Mouse (Mus musculus): ENCODE data around the gene Cntn1.
A peak's percentile ranks its signal among the peaks of the same experiment; 100 is the strongest.

The Cntn1 gene

GRCm38 (mm10) chr15:92141972-92142371 lies 91.0 kb downstream of the Cntn1 start:
- DNase-seq, result no peak

- no peak for DNase-seq
Measured at GRCm38 (mm10) chr15:92154921-92155320, 104.0 kb downstream of the Cntn1 start.

DNA sequence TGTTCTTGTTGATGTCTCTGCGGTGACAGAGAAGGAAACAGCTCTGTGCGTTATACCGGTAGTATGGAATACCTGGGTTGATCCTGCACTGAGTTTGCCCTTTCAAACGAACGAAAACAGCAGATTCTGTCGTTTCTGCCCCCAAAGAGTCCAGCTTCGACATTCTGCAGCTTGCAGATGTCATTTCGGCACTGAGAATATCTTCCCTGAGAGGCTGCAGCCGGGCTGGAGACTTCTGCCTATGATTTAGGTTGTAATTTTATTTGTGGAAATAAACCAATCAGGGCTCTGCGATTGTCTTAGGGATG lies 109.8 kb downstream of the Cntn1 start:
- no peak for DNase-seq

GRCm38 (mm10) chr15:92161163-92162025 lies 110.4 kb downstream of the Cntn1 start:
- peak; percentile 38 for DNase-seq

DNA sequence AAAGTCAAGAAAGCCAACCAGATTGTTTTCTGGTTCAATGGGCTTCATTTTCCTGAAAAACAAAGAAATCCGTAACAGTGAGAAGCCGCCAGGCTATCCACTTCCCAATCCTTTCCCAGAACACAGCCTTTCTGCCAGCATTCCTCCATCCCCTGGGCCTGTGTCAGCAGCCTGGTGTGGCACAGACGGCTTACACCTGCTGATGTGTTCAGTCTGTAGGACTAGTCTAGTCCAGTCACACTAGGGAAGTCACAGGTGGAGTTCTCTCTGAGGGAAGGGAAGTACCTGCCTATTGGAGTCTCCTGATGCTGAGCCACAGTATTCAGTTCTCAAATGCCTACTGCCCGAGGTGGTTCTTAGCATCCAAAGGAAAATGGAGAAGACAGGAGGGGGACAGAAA lies 111.9 kb downstream of the Cntn1 start:
- DNase-seq, result no peak

- DNase-seq, result peak; percentile 37
Measured at GRCm38 (mm10) chr15:92164127-92164526, 113.2 kb downstream of the Cntn1 start.

DNA sequence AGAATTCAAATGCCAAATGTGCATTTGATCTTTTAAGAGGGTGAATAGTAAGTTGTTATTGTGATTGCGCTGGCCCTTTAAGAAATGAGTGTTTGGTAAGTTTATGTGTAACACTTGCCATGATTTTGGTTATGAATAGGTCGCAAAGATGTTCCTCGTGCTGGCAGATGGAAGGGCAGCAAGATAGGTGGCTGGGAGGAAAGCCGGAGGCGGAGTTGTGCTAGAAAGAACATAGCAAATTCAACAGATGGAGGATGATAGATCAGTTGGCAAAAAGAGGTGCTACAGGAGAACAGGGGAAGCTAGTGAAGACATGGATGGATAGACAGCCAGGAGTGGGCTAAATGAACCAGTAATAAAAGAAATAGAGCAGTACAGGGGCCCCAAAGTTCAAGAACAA lies 115.3 kb downstream of the Cntn1 start:
- DNase-seq, result no peak

DNA sequence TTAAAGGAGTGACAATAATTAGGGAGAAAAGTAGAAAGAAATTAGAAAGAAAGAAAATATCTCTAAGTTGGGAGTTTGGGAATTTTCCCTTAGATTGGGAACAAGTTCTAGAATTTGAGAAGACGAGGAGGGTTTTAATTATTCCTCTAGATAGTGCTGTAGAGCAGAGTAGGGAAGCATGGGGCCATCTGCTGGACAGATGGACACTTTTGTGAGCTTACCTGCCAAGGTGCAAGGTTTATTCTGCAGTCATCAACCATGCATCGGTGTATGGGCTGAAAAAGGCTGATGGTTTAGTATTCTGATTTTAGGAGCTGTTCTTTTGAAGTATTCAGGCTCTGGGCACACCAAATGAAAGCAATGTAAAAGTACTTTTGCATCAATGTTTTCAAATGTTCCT lies 124.8 kb downstream of the Cntn1 start:
- no peak for DNase-seq

- no peak for DNase-seq
Measured at GRCm38 (mm10) chr15:92177413-92177812, 126.4 kb downstream of the Cntn1 start.

- DNase-seq, result no peak
Measured at GRCm38 (mm10) chr15:92185484-92185883, 134.5 kb downstream of the Cntn1 start.

DNA sequence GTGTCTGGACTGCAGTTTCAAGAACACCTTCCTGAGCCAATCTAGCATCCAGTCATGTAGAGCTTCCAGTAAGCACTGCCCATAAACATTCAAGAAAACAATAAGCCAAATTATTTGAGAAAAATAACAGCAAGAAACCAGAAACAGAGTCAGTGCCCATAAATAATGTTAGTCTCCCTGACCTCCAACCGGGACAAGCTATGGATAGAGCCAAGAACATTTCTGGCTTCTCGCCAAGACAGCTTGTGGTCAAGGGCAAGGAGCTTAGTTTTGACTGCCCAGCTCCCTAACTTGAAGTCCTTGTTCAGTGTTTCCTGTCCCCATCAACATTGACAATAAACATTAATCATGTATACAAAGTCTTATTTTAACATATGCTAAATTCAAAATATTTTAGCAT lies 139.0 kb downstream of the Cntn1 start:
- DNase-seq, result no peak

DNA sequence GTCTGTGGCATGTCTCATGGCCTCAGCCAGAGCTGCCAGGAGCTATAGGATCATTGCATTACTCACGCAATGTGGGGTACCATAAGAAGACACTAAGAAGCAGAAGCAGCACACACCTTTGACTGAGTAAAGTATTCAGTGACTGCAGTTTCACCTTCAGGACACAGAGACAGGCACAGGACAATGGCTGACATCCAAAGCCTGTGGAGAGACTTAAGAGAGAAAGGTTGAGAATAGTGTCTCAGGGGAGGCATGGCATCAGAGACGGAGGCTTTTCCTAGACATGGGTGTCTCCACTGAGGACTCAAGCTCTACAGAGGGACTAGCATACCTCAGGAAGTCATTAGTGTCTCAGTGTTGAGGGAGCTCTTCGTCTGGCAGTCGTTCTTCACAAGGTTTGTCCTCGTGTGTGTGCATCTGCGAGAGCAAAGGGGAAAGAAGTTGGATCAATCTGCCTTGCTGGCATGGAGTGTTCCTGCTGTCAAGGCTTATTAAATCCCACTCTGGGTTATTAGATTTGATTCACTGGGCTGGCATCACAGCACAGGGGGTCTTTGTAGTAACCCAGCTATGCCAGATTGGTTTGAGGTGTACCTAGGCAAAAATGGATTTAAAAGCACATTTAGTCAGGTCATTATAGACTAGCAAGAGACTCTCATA lies 149.5 kb downstream of the Cntn1 start:
- no peak for DNase-seq

- no peak for DNase-seq
Measured at GRCm38 (mm10) chr15:92206695-92207094, 155.7 kb downstream of the Cntn1 start.

- DNase-seq, result no peak
Measured at GRCm38 (mm10) chr15:92209778-92210177, 158.8 kb downstream of the Cntn1 start.

- DNase-seq, result no peak
Measured at GRCm38 (mm10) chr15:92210486-92211235, 159.7 kb downstream of the Cntn1 start.

DNA sequence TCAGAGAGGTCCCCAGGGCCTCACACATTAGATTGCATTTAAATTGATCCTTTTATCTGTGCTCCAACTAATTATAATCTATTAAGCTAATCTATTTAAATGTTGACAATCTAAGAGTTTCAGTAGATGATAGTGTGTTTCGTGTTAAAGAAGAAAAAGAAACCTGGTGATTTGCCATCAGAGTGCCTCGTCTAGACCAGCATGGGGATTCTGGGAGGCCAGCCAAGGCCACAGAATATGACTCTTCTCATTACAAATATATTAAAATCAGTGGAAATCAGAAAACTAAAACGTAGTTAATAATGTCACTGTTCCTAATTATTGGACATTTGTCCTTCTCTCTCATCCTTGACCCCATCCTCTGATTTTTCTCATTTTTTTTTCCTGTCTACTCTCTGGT lies 164.9 kb downstream of the Cntn1 start:
- no peak for DNase-seq

GRCm38 (mm10) chr15:92221446-92221845 lies 170.5 kb downstream of the Cntn1 start:
- no peak for DNase-seq

DNA sequence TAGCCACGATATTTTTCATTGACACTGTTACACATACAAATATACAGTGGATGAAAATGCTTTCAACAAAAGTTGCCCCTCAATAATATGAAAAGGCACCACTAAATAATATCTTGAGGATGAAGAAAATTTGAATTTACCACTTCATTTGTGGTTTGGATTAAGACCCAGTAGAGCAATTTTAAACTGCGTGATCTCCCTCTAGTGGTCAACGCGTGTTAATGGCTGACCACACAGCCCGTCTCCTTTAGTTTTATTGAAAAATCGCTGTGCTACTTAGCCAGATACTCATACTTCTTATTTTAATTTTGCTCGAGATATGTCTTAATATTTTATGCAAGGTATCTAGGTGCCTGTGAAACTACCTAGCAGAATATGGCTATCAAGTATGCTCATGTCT lies 180.4 kb downstream of the Cntn1 start:
- no peak for DNase-seq

- no peak for DNase-seq
Measured at GRCm38 (mm10) chr15:92235836-92236235, 184.9 kb downstream of the Cntn1 start.

DNA sequence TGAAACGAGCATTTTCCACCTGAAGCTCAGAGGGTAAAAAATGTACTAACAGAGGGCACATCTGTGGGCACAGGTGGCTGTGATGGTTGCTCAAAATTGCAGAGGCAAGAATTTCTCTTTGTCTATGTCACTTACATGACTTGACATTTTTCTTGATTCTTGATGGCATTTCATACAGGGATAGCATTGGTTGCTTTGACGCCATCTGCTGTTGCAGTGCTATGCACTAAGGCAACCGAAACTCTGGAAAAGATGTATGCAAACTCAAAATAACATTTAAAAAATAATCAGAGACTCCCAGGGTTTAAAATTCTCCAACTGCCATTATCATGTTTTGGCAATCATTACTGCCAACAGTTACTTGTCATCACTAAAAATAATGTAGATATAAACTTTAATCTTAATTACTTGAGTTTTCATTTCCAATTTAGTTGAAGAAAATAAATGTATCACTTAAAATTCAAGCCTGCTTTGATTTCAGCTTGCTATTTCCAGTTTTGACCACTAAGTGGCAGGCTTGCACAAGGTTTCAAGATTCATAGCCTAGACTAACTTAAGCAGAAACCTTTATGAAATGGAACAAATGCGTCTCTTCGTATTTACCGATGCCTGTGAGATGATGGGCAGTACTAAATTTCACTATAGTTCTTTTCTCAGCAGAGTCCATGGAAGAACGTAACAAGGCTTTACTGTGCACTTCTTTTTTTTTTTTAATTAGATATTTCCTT lies 214.2 kb downstream of the Cntn1 start:
- peak; percentile 36 for DNase-seq

- no peak for DNase-seq
Measured at GRCm38 (mm10) chr15:92268341-92268740, 217.4 kb downstream of the Cntn1 start.

DNA sequence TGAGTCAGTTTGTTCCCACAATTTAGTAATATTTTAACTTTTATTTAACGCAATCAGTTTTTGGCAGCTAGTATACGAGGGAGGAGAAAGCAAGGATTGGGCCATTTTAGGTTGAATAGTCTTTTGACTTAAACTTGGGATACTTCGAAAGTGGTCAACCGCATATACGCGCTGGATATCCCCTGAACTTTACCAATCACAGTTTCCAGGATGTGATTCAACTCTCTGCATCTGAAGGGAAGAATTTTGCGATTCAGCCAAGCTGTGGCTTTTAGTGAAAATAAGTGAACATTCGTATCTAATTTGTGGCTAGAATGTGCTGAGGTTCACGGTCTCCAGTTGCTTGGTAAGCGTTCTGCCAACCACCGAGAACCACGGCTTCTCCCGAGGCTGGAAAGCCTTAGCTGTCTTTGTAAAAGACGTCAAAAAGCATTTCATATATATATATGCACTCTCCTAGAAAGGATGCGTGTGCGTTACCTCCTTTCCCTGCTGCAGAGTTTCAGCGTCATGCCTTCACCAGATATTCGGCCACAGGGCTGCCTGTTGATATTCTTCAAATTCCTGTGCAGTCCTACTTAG lies 217.9 kb downstream of the Cntn1 start:
- no peak for DNase-seq
